Mouse (Mus musculus) left cerebral cortex, postnatal 10 days (tissue): ENCODE measurements at regions not wholly inside any gene's neighbourhood (a gene's known extent, or its start where the extent isn't known, plus 50 kb on each side); places are given as distances from the start of the nearest gene placed in this dataset. TPM values are rescaled to one million over a fixed set of nuclear protein-coding genes. Genes with fewer than 3 reads are reported as not detected.

ENCODE experiments used
- DNase-seq, 2 experiments: peaks; one replicate each; pipeline ENCODE4 v3.0.0; 2021 to 2022; ENCODE audit warnings: low spot score in 2 of 2, mixed read lengths in 1 of 2; ENCODE audit errors: extremely low spot score in 1 of 2
- intact Hi-C: fragments of 180-260 bp; cut with DNase I; formaldehyde crosslinking; loops from one replicate; pipeline ENCODE4 v1.15.1; 2025
- microRNA-seq: library from miRNA; unstranded; fragments of <30 nt; microRNA quantifications from one replicate; pipeline ENCODE4 v1.2.0, GENCODE M21; 2022

- peak; percentile 40 to 45 for DNase-seq
- intact Hi-C loops, result no loop called here
Measured at GRCm38 (mm10) chr14:100374494-100375217, 90.2 kb upstream of the Klf12 start.

GRCm38 (mm10) chr14:100366234-100366864 lies 81.9 kb upstream of the Klf12 start:
- intact Hi-C loops, result no loop called here
- DNase-seq, result no peak

- intact Hi-C loops, result no loop called here
- no peak for DNase-seq
Measured at GRCm38 (mm10) chr14:100362786-100363185, 78.3 kb upstream of the Klf12 start.

- no peak for DNase-seq
- intact Hi-C loops, result no loop called here
Measured at GRCm38 (mm10) chr14:100361346-100362029, 77.0 kb upstream of the Klf12 start.

- intact Hi-C loops, result no loop called here
- peak in 1 of 2 experiments; percentile 17 for DNase-seq
Measured at GRCm38 (mm10) chr14:100359881-100360280, 75.4 kb upstream of the Klf12 start.

- DNase-seq, result no peak
- intact Hi-C loops, result no loop called here
Measured at GRCm38 (mm10) chr14:100357131-100357530, 72.7 kb upstream of the Klf12 start.

GRCm38 (mm10) chr14:100353508-100353907 lies 69.0 kb upstream of the Klf12 start:
- DNase-seq, result no peak
- intact Hi-C loops, result no loop called here

- DNase-seq, result no peak
- intact Hi-C loops, result no loop called here
Measured at GRCm38 (mm10) chr14:100352961-100353452, 68.5 kb upstream of the Klf12 start.

- intact Hi-C loops, result no loop called here
- no peak for DNase-seq
Measured at GRCm38 (mm10) chr14:100351004-100351403, 66.5 kb upstream of the Klf12 start.

- intact Hi-C loops, result no loop called here
- DNase-seq, result no peak
Measured at GRCm38 (mm10) chr14:100350021-100350790, 65.7 kb upstream of the Klf12 start.

GRCm38 (mm10) chr14:100348336-100349164 lies 64.1 kb upstream of the Klf12 start:
- DNase-seq, result no peak

GRCm38 (mm10) chr14:100336926-100337325 lies 52.4 kb upstream of the Klf12 start:
- no peak for DNase-seq
- intact Hi-C loops, result no loop called here

More at GRCm38 (mm10) chr14:100348336-100349164, 64.1 kb upstream of the Klf12 start:
- intact Hi-C loops, result no loop called here

Small RNA genes in the stretch of these regions (microRNA-seq; reads per million reads assigned to microRNA genes)
- not detected for gene Gm22401
